Mouse (Mus musculus) lung, postnatal 10 days (tissue): Measurements from ENCODE around the gene Rnf5.

Source experiments
- DNase-seq: peaks from one replicate; pipeline ENCODE4 v3.0.0; 2021

Rnf5 gene

DNA sequence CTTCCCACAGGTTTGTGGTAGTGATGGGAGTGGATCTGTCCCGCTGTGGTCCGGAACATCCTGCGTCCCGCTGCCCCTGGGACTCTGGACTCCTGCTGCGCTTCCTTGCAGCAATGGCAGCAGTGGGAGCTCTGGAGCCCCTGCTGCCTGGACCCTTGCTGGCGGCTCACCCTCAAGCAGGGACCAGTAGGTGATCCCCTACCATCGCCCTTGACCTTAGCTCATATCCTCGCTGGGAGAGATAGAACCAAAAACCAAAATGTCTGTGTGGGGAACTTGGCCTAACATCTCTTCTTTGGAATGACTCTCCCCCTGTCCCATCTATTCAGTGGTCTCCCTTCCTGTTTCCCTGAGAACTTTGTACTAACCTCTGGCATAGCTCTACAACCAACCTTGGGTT is 19.7 kb downstream of the Rnf5 start:
- DNase-seq = no peak

DNA sequence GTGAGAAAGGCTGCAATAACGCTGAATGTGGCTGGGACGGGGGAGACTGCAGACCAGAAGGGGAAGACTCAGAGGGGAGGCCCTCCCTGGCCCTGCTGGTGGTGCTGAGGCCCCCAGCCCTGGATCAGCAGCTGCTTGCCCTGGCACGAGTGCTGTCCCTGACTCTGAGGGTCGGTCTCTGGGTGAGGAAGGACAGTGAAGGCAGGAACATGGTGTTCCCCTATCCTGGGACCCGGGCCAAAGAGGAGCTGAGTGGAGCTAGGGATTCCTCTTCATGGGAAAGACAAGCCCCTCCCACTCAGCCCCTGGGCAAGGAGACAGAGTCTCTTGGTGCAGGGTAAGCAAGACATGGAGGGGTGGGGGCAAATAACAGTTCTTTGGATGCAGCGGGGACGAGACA is 20.1 kb downstream of the Rnf5 start:
- peak; percentile 65 for DNase-seq

DNA sequence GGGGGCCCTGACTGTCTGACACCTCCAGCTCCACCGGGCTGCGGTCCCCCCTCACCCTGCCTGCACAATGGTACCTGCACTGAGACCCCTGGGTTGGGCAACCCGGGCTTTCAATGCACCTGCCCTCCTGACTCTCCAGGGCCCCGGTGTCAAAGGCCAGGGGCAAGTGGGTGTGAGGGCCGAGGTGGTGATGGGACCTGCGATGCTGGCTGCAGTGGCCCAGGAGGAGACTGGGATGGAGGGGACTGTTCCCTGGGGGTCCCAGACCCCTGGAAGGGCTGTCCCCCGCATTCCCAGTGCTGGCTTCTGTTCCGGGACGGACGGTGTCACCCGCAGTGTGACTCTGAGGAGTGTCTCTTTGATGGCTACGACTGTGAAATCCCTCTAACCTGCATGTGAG is 21.0 kb downstream of the Rnf5 start:
- DNase-seq = no peak

DNA sequence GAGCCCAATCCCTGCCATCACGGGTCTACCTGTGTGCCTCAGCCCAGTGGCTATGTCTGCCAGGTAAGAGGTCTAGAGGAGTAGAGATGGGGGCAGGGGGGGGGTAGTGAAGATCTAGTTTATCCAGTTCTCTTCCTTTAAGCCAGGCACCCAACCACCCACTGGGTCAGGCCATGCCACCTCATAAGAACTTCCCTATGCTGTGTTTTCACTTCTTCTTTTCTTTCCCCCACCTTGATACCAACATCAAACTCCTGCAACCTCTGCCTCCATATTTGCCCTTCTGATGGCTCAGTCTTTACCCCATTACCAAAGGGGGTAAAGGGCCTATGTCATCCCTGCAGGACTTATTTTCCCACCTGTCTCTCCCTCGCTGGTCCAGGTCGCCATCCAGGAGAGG is 25.4 kb downstream of the Rnf5 start:
- no peak for DNase-seq

DNA sequence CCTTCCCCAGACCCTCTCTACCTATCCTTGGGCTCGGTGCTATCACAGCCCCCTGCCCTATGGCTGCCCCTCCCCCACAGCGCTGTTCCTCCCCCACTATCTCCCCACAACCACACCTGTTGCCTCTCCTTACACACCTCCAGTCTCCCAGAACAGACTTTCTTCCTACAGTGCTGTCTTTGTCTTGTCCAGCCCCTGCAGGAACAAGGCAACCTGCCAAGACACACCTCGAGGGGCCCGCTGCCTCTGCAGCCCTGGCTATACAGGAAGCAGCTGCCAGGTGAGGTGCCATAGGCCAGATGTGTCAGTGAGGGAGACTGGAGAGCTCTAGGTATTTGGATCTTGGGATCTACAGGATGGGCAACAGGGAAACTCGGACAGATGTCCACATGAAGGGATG is 26.9 kb downstream of the Rnf5 start:
- no peak for DNase-seq

DNA sequence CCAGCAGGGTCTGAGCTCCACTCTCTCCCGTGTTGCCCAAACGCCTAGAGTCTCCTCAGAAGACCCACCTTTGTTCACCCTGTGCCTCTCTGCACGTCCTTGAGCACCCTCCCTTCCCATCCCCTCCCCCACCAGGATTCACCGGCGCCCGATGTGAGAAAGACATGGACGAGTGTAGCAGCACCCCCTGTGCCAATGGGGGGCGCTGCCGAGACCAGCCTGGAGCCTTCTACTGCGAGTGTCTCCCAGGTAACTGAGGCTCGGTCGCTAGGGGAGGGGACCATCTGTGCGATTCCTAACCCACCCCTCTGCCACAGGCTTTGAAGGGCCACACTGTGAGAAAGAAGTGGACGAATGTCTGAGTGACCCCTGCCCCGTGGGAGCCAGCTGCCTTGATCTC is 31.1 kb downstream of the Rnf5 start:
- DNase-seq = peak; percentile 35

DNA sequence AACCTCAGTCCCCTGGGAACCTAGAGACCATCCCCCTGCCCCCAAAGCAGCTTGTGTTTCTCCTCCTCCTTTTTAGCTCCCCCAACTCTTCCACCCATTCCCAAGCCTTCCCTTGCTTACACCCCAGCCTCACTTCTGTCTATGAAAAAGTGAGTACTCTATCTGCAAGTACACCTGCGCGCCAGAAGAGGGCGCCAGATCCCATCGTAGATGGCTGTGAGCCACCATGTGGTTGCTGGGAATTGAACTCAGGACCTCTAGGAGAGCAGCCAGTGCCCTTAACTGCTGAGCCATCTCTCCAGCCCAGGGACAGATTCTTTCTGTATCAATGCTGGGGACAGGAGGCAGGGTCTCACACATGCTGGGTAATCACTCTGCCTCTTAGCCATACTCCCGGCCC is 31.6 kb downstream of the Rnf5 start:
- DNase-seq = no peak

DNA sequence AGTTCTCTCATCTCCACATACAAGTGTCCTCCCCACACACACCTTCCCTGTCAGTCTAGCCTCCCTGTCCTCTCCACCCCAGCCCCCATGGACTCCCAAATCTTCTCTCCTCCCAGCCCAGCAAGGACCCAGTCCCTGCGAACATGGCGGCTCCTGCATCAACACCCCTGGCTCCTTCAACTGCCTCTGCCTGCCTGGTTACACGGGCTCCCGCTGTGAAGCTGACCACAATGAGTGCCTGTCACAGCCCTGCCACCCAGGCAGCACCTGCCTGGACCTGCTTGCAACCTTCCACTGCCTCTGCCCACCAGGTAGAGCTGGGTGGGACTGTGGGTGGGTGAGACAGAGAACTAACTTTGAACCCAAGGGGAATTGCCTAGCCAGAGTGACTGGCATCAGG is 33.6 kb downstream of the Rnf5 start:
- DNase-seq = no peak

DNA sequence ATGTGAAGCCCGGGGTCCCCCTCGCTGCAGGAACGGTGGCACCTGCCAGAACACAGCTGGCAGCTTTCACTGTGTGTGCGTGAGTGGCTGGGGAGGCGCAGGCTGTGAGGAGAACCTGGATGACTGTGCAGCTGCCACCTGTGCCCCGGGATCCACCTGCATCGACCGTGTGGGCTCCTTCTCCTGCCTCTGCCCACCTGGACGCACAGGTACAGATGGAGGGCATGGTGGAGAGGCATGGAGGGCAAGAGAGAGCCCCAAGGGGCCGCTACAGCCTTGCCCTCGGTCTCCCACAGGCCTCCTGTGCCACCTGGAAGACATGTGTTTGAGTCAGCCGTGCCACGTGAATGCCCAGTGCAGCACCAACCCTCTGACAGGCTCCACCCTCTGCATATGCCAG is 35.1 kb downstream of the Rnf5 start:
- DNase-seq = no peak

DNA sequence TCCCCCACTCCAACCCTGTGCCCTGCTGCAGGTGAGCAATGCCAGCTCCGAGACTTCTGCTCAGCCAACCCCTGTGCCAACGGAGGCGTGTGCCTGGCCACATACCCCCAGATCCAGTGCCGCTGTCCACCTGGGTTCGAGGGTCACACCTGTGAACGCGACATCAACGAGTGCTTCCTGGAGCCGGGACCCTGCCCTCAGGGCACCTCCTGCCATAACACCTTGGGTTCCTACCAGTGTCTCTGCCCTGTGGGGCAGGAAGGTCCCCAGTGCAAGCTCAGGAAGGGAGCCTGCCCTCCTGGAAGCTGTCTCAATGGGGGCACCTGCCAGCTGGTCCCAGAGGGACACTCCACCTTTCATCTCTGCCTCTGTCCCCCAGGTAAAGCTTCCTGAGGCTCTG is 36.2 kb downstream of the Rnf5 start:
- DNase-seq = no peak

DNA sequence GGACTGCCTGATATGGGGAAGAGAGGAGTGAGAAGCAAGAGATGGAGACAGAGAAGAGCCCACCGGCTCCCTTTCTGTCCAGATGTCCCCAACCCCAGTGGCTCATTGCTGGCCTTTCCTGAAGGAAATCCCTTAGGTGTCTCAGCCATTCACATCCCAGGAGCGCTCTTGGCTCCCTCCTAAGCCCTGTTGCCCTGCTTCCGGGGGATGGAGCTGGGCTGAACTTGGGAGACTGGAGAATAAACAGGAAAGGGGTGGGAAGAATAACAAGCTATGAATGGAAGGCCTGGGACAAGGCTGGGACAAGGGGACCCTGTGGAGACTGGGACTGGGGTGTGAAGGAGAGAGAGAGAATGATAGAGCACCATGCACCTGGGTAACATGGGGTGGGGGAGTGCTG is 38.7 kb downstream of the Rnf5 start:
- peak; percentile 81 for DNase-seq

DNA sequence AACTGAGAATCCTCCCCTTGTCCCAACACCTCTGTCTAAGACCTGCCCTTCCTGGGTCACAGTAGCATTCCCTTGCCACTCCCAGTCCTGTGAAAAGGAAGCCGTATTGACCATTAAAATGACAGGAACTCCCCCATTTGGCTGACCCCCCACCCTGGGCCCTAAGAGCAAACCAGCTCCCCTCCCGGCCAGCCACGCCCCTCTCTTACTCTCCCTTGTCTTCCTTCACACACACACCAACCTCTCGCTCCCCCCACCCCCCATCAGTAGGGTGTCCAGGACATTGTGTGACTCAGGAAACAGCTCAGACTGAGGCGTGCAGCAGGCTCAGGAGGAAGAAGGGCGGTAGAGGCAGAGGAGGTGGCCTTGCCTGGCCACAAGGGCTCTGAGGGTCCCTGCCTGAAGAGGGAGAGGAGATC is 39.5 kb downstream of the Rnf5 start, which contains the start of gene Notch4:
Gene Notch4, plus strand, starts transcription at position 266 of the 419 bp plus-strand sequence.
- peak; percentile 85 for DNase-seq

DNA sequence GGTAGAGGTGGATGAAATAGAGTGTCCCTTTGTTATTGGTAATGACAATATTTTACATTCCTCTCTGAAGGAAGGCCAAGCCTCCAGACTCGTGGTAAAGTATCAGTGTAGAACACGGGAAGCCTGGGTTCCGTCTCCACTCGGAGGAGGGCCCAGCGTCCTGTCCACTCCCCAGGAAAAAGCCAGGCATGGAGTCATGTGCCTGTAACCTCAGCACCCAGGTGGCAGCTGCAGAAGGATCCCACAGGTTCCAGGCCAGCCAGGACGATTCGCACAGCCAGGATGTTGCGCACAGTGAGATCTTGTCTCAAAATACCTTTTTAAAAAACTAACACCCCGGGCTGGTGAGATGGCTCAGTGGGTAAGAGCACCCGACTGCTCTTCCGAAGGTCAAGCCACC is 40.1 kb downstream of the Rnf5 start:
- DNase-seq = no peak

DNA sequence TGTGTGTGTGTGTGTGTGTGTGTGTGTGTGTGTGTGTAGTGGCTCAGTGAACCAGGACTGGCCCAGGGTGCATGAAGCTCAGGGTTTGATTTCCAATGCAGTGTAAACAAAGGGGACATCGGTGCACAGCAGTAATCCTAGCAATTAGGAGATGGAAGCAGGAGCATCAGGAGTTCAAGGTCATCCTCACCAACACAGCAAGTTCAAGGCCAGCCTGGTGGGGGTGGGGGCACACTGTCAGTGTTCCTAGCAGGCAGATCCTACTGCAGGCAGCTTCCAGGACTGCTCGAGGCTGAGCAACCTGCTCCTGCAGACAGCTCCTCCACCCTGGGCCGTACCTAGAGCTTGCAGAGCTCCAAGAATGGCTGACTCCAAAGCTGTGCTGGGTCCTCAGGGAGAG is 40.9 kb downstream of the Rnf5 start:
- DNase-seq = no peak

DNA sequence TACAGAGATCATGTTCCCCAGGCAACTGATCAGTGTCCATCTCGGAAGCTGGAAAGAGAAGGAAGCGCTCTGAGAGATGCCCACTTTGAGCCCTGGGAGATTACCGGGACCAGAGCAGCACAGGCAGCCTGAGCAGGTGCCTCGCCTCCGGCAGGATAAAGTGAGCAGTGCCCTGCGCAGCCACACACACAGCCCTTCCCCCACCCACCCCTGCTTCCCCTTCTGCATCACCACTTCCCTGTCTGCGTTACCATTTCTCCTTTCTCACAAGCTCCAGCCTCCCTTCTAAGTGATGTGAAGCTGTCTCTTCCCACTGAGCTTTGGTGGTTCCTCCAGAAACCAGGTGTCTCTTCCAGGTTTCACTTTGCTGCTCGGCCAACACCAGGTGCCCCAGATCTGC is 42.3 kb downstream of the Rnf5 start:
- no peak for DNase-seq

DNA sequence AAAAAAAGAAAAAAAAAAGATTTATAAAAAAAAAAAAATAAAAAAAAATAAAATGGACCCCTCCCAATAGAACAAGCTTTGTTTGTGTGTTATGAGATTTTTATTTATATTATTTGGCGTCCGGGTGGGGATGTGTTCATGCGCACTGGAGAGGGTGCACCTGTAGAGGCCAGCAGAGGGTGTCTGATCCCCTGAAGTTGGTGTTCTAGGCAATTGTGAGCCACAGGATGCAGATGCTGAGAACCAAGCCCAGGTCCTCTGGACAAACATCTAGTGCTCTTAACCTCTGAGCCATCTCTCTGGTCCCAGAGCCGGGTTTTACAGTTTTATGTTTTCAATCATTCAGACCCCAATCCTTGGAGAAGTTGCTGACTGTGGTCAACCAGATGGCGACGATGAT is 43.1 kb downstream of the Rnf5 start:
- DNase-seq = no peak

DNA sequence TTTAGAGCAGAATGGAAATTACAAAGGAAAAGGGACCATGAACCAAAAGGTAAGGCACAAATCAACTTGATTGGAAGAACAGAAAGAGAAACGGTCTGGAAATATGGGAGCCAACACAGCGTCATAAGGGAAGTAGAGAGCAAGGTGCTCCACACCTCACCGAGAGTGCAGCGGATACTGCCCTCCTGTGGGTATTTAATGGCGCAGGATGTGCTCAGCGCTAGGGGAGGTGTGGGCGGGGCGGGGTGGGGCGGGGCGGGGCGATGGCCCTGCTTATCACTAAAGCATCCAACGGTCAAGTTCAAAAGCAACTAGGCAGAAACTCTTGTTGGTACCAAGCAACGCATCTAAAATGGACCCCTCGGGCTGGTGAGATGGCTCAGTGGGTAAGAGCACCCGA is 43.6 kb downstream of the Rnf5 start:
- DNase-seq = no peak

DNA sequence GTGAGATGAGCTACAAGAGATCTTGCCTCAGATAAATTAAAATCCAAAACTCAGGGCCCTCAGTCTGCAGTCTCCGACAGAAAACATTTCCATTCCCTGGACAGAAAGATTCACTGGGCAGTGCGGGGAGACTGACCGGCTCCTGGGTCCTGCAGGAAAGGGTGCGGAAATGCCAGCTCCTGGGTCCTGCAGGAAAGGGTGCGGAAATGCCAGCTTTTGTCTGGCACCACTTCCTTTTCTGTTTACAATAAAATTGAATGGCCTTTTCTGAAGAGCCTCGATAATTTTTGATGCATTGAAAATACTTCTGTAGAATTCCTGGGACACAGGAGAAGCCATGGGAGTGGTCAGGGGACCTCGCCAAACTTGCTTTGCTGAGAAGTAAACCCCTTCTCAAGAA is 44.4 kb downstream of the Rnf5 start:
- peak; percentile 55 for DNase-seq

DNA sequence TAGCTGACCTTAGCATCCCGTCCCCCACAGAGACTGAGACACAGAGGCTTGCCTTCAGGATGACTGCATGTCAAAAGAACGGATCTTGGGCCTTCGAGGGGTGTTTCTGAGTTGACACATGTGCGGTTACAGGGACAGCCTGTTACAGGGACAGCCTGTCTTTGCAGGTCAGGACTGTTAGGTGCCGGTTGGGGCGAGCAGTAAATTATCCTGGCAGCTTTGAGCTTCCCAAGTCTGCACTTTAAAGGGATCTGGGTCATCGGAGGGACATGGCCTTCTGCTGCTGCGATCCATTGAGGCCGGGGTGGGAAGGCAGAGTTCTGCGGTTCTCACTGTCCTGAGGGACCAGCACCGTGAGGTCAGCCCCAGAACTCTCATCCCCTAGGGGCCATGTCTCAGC is 46.1 kb downstream of the Rnf5 start:
- DNase-seq = no peak

DNA sequence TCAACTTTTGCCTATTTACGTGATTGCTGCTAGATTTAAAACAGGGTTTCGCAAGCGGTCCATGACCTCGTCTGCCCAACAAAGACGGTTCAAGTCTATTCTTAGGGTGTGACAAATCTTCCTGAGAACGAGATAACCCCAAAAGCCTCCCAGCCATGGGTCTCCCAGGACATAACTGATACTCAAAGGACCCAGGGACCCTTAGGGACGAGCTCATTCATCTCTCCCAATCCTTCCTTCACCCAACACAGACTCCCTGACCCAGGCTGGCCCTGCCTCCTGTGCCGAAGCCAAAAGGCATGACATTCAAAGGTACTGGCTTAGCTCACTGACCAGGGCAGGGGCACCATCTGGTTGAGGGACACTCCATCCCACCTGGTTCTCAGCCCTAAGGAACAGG is 47.1 kb downstream of the Rnf5 start:
- DNase-seq = no peak

DNA sequence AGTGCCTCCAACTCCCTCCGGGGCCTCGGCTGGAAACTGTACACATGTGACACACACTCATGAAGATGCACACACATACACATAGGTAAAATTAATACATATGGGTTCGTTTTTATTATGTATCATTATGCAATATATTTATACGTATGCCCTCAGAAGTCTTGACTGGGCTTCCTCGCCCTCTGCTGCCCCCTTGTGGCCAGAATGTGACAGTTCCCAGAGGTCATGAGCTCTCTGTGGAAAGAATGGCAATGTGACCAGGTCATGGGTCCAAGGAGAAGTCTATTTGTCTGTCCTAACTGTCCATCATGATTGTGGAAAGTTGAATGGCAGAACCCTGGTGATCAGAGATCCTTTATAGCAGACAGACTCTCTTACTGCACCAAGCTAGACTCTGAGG is 48.0 kb downstream of the Rnf5 start:
- DNase-seq = peak; percentile 89
